Mouse (Mus musculus) kidney, embryonic 14.5 days (tissue): ENCODE data around the gene Fabp6. TPM values are rescaled to one million over a fixed set of nuclear protein-coding genes. Genes with fewer than 3 reads are reported as not detected.
A peak's percentile ranks its signal among the peaks of the same experiment; 100 is the strongest.

Source experiments
- ATAC-seq: fragments of 200-750 bp; cut with Nextera tagmentation; 2 replicates; pipeline ENCODE4 v1.8.0; 2017; ENCODE audit warnings: moderate number of reproducible peaks, mild to moderate bottlenecking, moderate TSS enrichment, moderate library complexity; ENCODE audit not compliant: low FRiP score, low TSS enrichment
- H3K27ac ChIP-seq: fragments of 300-500 bp; sonication (generic); 2 replicates; pipeline ENCODE4 v1.5.1; 2014; ENCODE audit warnings: low read depth, mild to moderate bottlenecking, low read length, moderate library complexity, mixed read lengths
- H3K27me3 ChIP-seq: fragments of 300-500 bp; sonication (generic); 2 replicates; pipeline ENCODE4 v1.6.1; 2014; ENCODE audit warnings: mild to moderate bottlenecking, low read length; ENCODE audit not compliant: control insufficient read depth, insufficient read depth
- H3K36me3 ChIP-seq: fragments of 300-500 bp; sonication (generic); 2 replicates; pipeline ENCODE4 v1.6.1; 2014; ENCODE audit warnings: low read length, mixed read lengths; ENCODE audit not compliant: control insufficient read depth, insufficient read depth
- H3K4me1 ChIP-seq: fragments of 300-500 bp; sonication (generic); 2 replicates; pipeline ENCODE4 v1.6.1; 2014; ENCODE audit warnings: low read length, mixed read lengths; ENCODE audit not compliant: control insufficient read depth, insufficient read depth
- H3K4me2 ChIP-seq: fragments of 300-500 bp; sonication (generic); replicated peaks from 2 replicates; pipeline ENCODE4 v1.6.1; 2014; ENCODE audit warnings: low read depth, mild to moderate bottlenecking, low read length
- H3K4me3 ChIP-seq: fragments of 300-500 bp; sonication (generic); 2 replicates; pipeline ENCODE4 v1.5.1; 2014; ENCODE audit warnings: mild to moderate bottlenecking, low read length
- H3K9ac ChIP-seq: fragments of 300-500 bp; sonication (generic); 2 replicates; pipeline ENCODE4 v1.6.1; 2014; ENCODE audit warnings: low read depth, mild to moderate bottlenecking, low read length, moderate library complexity
- H3K9me3 ChIP-seq: fragments of 300-500 bp; sonication (generic); 2 replicates; pipeline ENCODE4 v1.6.1; 2016; ENCODE audit warnings: low read length; ENCODE audit not compliant: control insufficient read depth
- WGBS: fragments of 180-500 bp; shearing (Covaris S2); extraction: QIAGEN DNeasy Blood & Tissue Kit; methylation state at CpG from one replicate; pipeline ENCODE4 v1.1.7; 2014; 5-methylcytosine and 5-hydroxymethylcytosine counted together
- polyA plus RNA-seq: library from polyadenylated mRNA; unstranded; fragments of >200 nt; fragmentation: Nextera tagmentation; extraction: Ambion mirVana; gene quantifications from 2 replicates; pipeline ENCODE4 v1.2.1, GENCODE M21; 2014

Gene Fabp6
- polyA plus RNA-seq, 1 experiment from 2014 or later: not detected

GRCm38 (mm10) chr11:43626927-43627645 is 25.7 kb upstream of the Fabp6 start:
- WGBS: 31% methylated on average over 18 of the region's 18 CpGs
- Histone ChIP-seq H3K9me3 (no peaks in the 10 kb centered on the region), H3K4me1 (peaks cover 14% of the 10 kb centered on the region), H3K36me3 (no peaks in the 10 kb centered on the region), H3K4me2 (peak overlapping the region; percentile 29), H3K4me3 (0 out of 2 replicates have a peak overlapping the region, but pooled peaks have one; percentile 12), H3K9ac (peak overlapping the region; percentile 25; the same call in 1 of the 2 replicates), H3K27ac (peak overlapping the region; percentile 63; the same call in 1 of the 2 replicates), H3K27me3 (no peaks in the 10 kb centered on the region)
- no peak for ATAC-seq

- Histone ChIP-seq H3K4me3 (peak overlapping the region; percentile 12; the same call in 1 of the 2 replicates), H3K27ac (peak overlapping the region; percentile 63; the same call in 1 of the 2 replicates), H3K36me3 (no peaks in the 10 kb centered on the region), H3K9me3 (no peaks in the 10 kb centered on the region), H3K4me2 (peak overlapping the region; percentile 29), H3K9ac (peak overlapping the region; percentile 25; the same call in 1 of the 2 replicates), H3K27me3 (no peaks in the 10 kb centered on the region), H3K4me1 (peaks cover 14% of the 10 kb centered on the region)
- ATAC-seq: peak; percentile 66
- 7% methylated on average over 12 of the region's 12 CpGs for WGBS
Observed at GRCm38 (mm10) chr11:43626300-43626926, 25.1 kb upstream of the Fabp6 start.

- Histone ChIP-seq H3K4me3 (no peak overlapping the region), H3K4me2 (no peak overlapping the region), H3K27ac (no peak overlapping the region), H3K36me3 (no peaks in the 10 kb centered on the region), H3K27me3 (no peaks in the 10 kb centered on the region), H3K9me3 (no peaks in the 10 kb centered on the region), H3K9ac (no peak overlapping the region), H3K4me1 (peaks cover 14% of the 10 kb centered on the region)
- WGBS: 100% methylated on average over 1 of the region's 1 CpGs
- no peak for ATAC-seq
Observed at GRCm38 (mm10) chr11:43624341-43624740, 23.0 kb upstream of the Fabp6 start.

GRCm38 (mm10) chr11:43621769-43622168 is 20.4 kb upstream of the Fabp6 start:
- Histone ChIP-seq H3K27ac (no peak overlapping the region), H3K9ac (no peak overlapping the region), H3K4me2 (no peak overlapping the region), H3K9me3 (no peaks in the 10 kb centered on the region), H3K4me1 (peaks cover 10% of the 10 kb centered on the region), H3K36me3 (no peaks in the 10 kb centered on the region), H3K4me3 (no peak overlapping the region), H3K27me3 (no peaks in the 10 kb centered on the region)
- 60% methylated on average over 5 of the region's 5 CpGs for WGBS
- ATAC-seq: peak; percentile 44; the same call in 1 of the 2 replicates

- no peak for ATAC-seq
- H3K9ac ChIP-seq: no peak overlapping the region
- no peaks in the 10 kb centered on the region for H3K36me3 ChIP-seq
- no peaks in the 10 kb centered on the region for H3K4me1 ChIP-seq
- no peaks in the 10 kb centered on the region for H3K27me3 ChIP-seq
- whole genome bisulfite sequencing: 75% methylated on average over 7 of the region's 7 CpGs
- H3K27ac ChIP-seq: no peak overlapping the region
- no peak overlapping the region for H3K4me2 ChIP-seq
- no peaks in the 10 kb centered on the region; the same call in 1 of the 2 replicates for H3K9me3 ChIP-seq
- no peak overlapping the region for H3K4me3 ChIP-seq
Observed at GRCm38 (mm10) chr11:43618403-43618802, 17.1 kb upstream of the Fabp6 start.

- 66% methylated on average over 5 of the region's 5 CpGs for WGBS
- H3K4me2 ChIP-seq: no peak overlapping the region
Observed at GRCm38 (mm10) chr11:43617924-43618323, 16.6 kb upstream of the Fabp6 start.

GRCm38 (mm10) chr11:43612834-43613488 is 11.6 kb upstream of the Fabp6 start:
- Histone ChIP-seq H3K4me3 (no peak overlapping the region), H3K27me3 (no peaks in the 10 kb centered on the region), H3K36me3 (no peaks in the 10 kb centered on the region), H3K9ac (peak overlapping the region; percentile 14; the same call in 1 of the 2 replicates), H3K27ac (no peak overlapping the region), H3K9me3 (no peaks in the 10 kb centered on the region; the same call in 1 of the 2 replicates), H3K4me2 (no peak overlapping the region), H3K4me1 (peaks cover 6% of the 10 kb centered on the region; the same call in 1 of the 2 replicates)
- peak; percentile 84 for ATAC-seq
- 22% methylated on average over 12 of the region's 12 CpGs for WGBS

More at GRCm38 (mm10) chr11:43617924-43618323, 16.6 kb upstream of the Fabp6 start:
- Histone ChIP-seq H3K9me3 (no peaks in the 10 kb centered on the region; the same call in 1 of the 2 replicates), H3K4me1 (peaks cover 3% of the 10 kb centered on the region; the same call in 1 of the 2 replicates), H3K4me3 (no peak overlapping the region), H3K27ac (no peak overlapping the region; the same call in 1 of the 2 replicates), H3K27me3 (no peaks in the 10 kb centered on the region), H3K36me3 (no peaks in the 10 kb centered on the region), H3K9ac (no peak overlapping the region)
- ATAC-seq: no peak

- peaks cover 6% of the 10 kb centered on the region; the same call in 1 of the 2 replicates for H3K4me1 ChIP-seq
- no peak overlapping the region for H3K27ac ChIP-seq
- H3K9ac ChIP-seq: no peak overlapping the region
- H3K27me3 ChIP-seq: no peaks in the 10 kb centered on the region
- whole genome bisulfite sequencing: 75% methylated on average over 5 of the region's 5 CpGs
- H3K36me3 ChIP-seq: no peaks in the 10 kb centered on the region
- no peak overlapping the region for H3K4me2 ChIP-seq
- H3K4me3 ChIP-seq: no peak overlapping the region
- no peaks in the 10 kb centered on the region; the same call in 1 of the 2 replicates for H3K9me3 ChIP-seq
- no peak for ATAC-seq
Observed at GRCm38 (mm10) chr11:43610662-43611033, 9.3 kb upstream of the Fabp6 start.
